Mouse (Mus musculus): ENCODE measurements around the gene Rtn4r. TPM values are rescaled to one million over a fixed set of nuclear protein-coding genes. Genes with fewer than 3 reads are reported as not detected.
"Not testable (repeated sequence)": the region's sequence is repeated elsewhere in the genome, so short reads cannot be mapped to it uniquely, and the experiment has no call there.

The Rtn4r gene
- polyA plus RNA-seq, 1 experiment from 2014 or later, result 3.4 TPM

- H3K4me2 ChIP-seq (replicated peaks; ENCODE audit: low read depth, low read length); H3K27me3 ChIP-seq (ENCODE audit: insufficient read depth, low read length); ATAC-seq (ENCODE audit: low FRiP score, low TSS enrichment); H3K9me3 ChIP-seq (ENCODE audit: low read length); H3K36me3 ChIP-seq (ENCODE audit: insufficient read depth, low read length); H3K27ac ChIP-seq (ENCODE audit: low read length); H3K9ac ChIP-seq (replicated peaks; ENCODE audit: low read length); H3K4me3 ChIP-seq (ENCODE audit: low read length): not testable (repeated sequence)
- 30% methylated on average over 3 of the region's 3 CpGs for WGBS
- H3K4me1 ChIP-seq (ENCODE audit: insufficient read depth, low read length), result peaks cover 26% of the 10 kb centered on the region
These were observed 68.1 kb downstream of the Rtn4r start for GRCm38 (mm10) chr16:18195561-18195960.

- peaks cover 26% of the 10 kb centered on the region for H3K4me1 ChIP-seq (ENCODE audit: insufficient read depth, low read length)
- no peak for ATAC-seq (ENCODE audit: low FRiP score, low TSS enrichment)
- no peak overlapping the region for H3K4me2 ChIP-seq (replicated peaks; ENCODE audit: low read depth, low read length)
- no peaks in the 10 kb centered on the region for H3K9me3 ChIP-seq (ENCODE audit: low read length)
- 0 out of 2 replicates have a peak, but pooled peaks cover 6% of the 10 kb centered on the region for H3K27me3 ChIP-seq (ENCODE audit: insufficient read depth, low read length)
- WGBS, result 89% methylated on average over 6 of the region's 6 CpGs
- H3K36me3 ChIP-seq (ENCODE audit: insufficient read depth, low read length), result no peaks in the 10 kb centered on the region
- no peak overlapping the region for H3K4me3 ChIP-seq (ENCODE audit: low read length)
- no peak overlapping the region for H3K27ac ChIP-seq (ENCODE audit: low read length)
- H3K9ac ChIP-seq (replicated peaks; ENCODE audit: low read length), result no peak overlapping the region
These were observed 70.4 kb downstream of the Rtn4r start for GRCm38 (mm10) chr16:18197881-18198280.

GRCm38 (mm10) chr16:18198365-18199098 lies 71.1 kb downstream of the Rtn4r start:
- WGBS, result 59% methylated on average over 10 of the region's 10 CpGs
- H3K9ac ChIP-seq (replicated peaks; ENCODE audit: low read length), result no peak overlapping the region

GRCm38 (mm10) chr16:18200062-18200461 lies 72.6 kb downstream of the Rtn4r start:
- no peak for ATAC-seq (ENCODE audit: low FRiP score, low TSS enrichment)
- 42% methylated on average over 2 of the region's 2 CpGs for WGBS

More at GRCm38 (mm10) chr16:18198365-18199098, 71.1 kb downstream of the Rtn4r start:
- Histone ChIP-seq H3K4me1 (ENCODE audit: insufficient read depth, low read length) (peaks cover 29% of the 10 kb centered on the region), H3K27me3 (ENCODE audit: insufficient read depth, low read length) (0 out of 2 replicates have a peak, but pooled peaks cover 6% of the 10 kb centered on the region), H3K36me3 (ENCODE audit: insufficient read depth, low read length) (no peaks in the 10 kb centered on the region), H3K9me3 (ENCODE audit: low read length) (no peaks in the 10 kb centered on the region), H3K27ac (ENCODE audit: low read length) (no peak overlapping the region), H3K4me2 (replicated peaks; ENCODE audit: low read depth, low read length) (no peak overlapping the region), H3K4me3 (ENCODE audit: low read length) (no peak overlapping the region)
- ATAC-seq (ENCODE audit: low FRiP score, low TSS enrichment), result no peak

GRCm38 (mm10) chr16:18201620-18202019 lies 74.2 kb downstream of the Rtn4r start:
- no peaks in the 10 kb centered on the region for H3K36me3 ChIP-seq (ENCODE audit: insufficient read depth, low read length)
- H3K27me3 ChIP-seq (ENCODE audit: insufficient read depth, low read length), result 0 out of 2 replicates have a peak, but pooled peaks cover 3% of the 10 kb centered on the region
- no peak overlapping the region for H3K27ac ChIP-seq (ENCODE audit: low read length)
- no peak overlapping the region for H3K4me3 ChIP-seq (ENCODE audit: low read length)
- 43% methylated on average over 1 of the region's 1 CpGs for WGBS
- H3K4me1 ChIP-seq (ENCODE audit: insufficient read depth, low read length), result peaks cover 27% of the 10 kb centered on the region
- no peak overlapping the region for H3K9ac ChIP-seq (replicated peaks; ENCODE audit: low read length)
- H3K4me2 ChIP-seq (replicated peaks; ENCODE audit: low read depth, low read length), result no peak overlapping the region
- no peaks in the 10 kb centered on the region for H3K9me3 ChIP-seq (ENCODE audit: low read length)
- ATAC-seq (ENCODE audit: low FRiP score, low TSS enrichment), result no peak

More at GRCm38 (mm10) chr16:18200062-18200461, 72.6 kb downstream of the Rtn4r start:
- Histone ChIP-seq H3K4me1 (ENCODE audit: insufficient read depth, low read length) (peaks cover 29% of the 10 kb centered on the region), H3K9ac (replicated peaks; ENCODE audit: low read length) (no peak overlapping the region), H3K36me3 (ENCODE audit: insufficient read depth, low read length) (no peaks in the 10 kb centered on the region), H3K27me3 (ENCODE audit: insufficient read depth, low read length) (0 out of 2 replicates have a peak, but pooled peaks cover 6% of the 10 kb centered on the region), H3K27ac (ENCODE audit: low read length) (no peak overlapping the region), H3K9me3 (ENCODE audit: low read length) (no peaks in the 10 kb centered on the region), H3K4me2 (replicated peaks; ENCODE audit: low read depth, low read length) (no peak overlapping the region), H3K4me3 (ENCODE audit: low read length) (no peak overlapping the region)

Small RNA genes lying within 50 kb of the gene (microRNA-seq; reads per million reads assigned to microRNA genes)
- not detected for gene Mir6366

Other genes starting within 250 kb of the Rtn4r start
- 2.6 TPM in 2 replicates for gene Gm20518, start 236.0 kb upstream of the Rtn4r start, polyA plus RNA-seq (2015; fragmentation: Nextera tagmentation; extraction: Ambion mirVana)
- gene Tssk1, start 233.4 kb upstream of the Rtn4r start, polyA plus RNA-seq (2015; fragmentation: Nextera tagmentation; extraction: Ambion mirVana), result 0.09 TPM in 1 of 2 replicates, not detected in the other
- gene Dgcr2, start 229.1 kb upstream of the Rtn4r start, polyA plus RNA-seq (2015; fragmentation: Nextera tagmentation; extraction: Ambion mirVana), result 103 and 107 TPM in 2 replicates
- gene Tssk2, start 229.0 kb upstream of the Rtn4r start, polyA plus RNA-seq (2015; fragmentation: Nextera tagmentation; extraction: Ambion mirVana), result not detected in 2 replicates
- gene Ess2, start 216.3 kb upstream of the Rtn4r start, polyA plus RNA-seq (2015; fragmentation: Nextera tagmentation; extraction: Ambion mirVana), result 40.7 and 44.8 TPM in 2 replicates
- not detected in 2 replicates for gene Gsc2, start 212.6 kb upstream of the Rtn4r start, polyA plus RNA-seq (2015; fragmentation: Nextera tagmentation; extraction: Ambion mirVana)
- gene Slc25a1, start 199.4 kb upstream of the Rtn4r start, polyA plus RNA-seq (2015; fragmentation: Nextera tagmentation; extraction: Ambion mirVana), result 102 and 107 TPM in 2 replicates
- gene Vpreb2, start 147.2 kb upstream of the Rtn4r start, polyA plus RNA-seq (2015; fragmentation: Nextera tagmentation; extraction: Ambion mirVana), result not detected in 2 replicates
- 103 and 104 TPM in 2 replicates for gene Dgcr6, start 74.8 kb upstream of the Rtn4r start, polyA plus RNA-seq (2015; fragmentation: Nextera tagmentation; extraction: Ambion mirVana)
- 22.3 and 23.0 TPM in 2 replicates for gene Prodh, start 37.4 kb upstream of the Rtn4r start, polyA plus RNA-seq (2015; fragmentation: Nextera tagmentation; extraction: Ambion mirVana)
- gene Ccdc188, start 90.2 kb downstream of the Rtn4r start, polyA plus RNA-seq (2015; fragmentation: Nextera tagmentation; extraction: Ambion mirVana), result not detected in 2 replicates
- 8.9 and 11.6 TPM in 2 replicates for gene Zdhhc8, start 107.5 kb downstream of the Rtn4r start, polyA plus RNA-seq (2015; fragmentation: Nextera tagmentation; extraction: Ambion mirVana)
- 117 and 119 TPM in 2 replicates for gene Trmt2a, start 121.0 kb downstream of the Rtn4r start, polyA plus RNA-seq (2015; fragmentation: Nextera tagmentation; extraction: Ambion mirVana)
- gene Ranbp1, start 121.1 kb downstream of the Rtn4r start, polyA plus RNA-seq (2015; fragmentation: Nextera tagmentation; extraction: Ambion mirVana), result 508 and 585 TPM in 2 replicates
- gene Gm49776, start 130.7 kb downstream of the Rtn4r start, polyA plus RNA-seq (2015; fragmentation: Nextera tagmentation; extraction: Ambion mirVana), result 2.1 TPM in 1 of 2 replicates, not detected in the other
- 30.7 and 33.9 TPM in 2 replicates for gene Dgcr8, start 161.6 kb downstream of the Rtn4r start, polyA plus RNA-seq (2015; fragmentation: Nextera tagmentation; extraction: Ambion mirVana)
- gene Tango2, start 220.5 kb downstream of the Rtn4r start, polyA plus RNA-seq (2015; fragmentation: Nextera tagmentation; extraction: Ambion mirVana), result 29.1 and 31.0 TPM in 2 replicates
- gene Arvcf, start 220.5 kb downstream of the Rtn4r start, polyA plus RNA-seq (2015; fragmentation: Nextera tagmentation; extraction: Ambion mirVana), result 31.0 and 31.2 TPM in 2 replicates

Measured in kidney, embryonic 16.5 days (tissue).